Mouse (Mus musculus): ENCODE measurements around the gene Cer1. TPM values are rescaled to one million over a fixed set of nuclear protein-coding genes. Genes with fewer than 3 reads are reported as not detected.

Cer1 gene
- polyA plus RNA-seq, 1 experiment from 2014 or later = not detected

- no peak for ATAC-seq
- no peak for TF ChIP-seq CTCF (IDR thresholded peaks at IDR 0.05)
- TF ChIP-seq EP300 (IDR thresholded peaks at IDR 0.05) = no peak
- H3K4me3 ChIP-seq (ENCODE audit: low read depth, low read length) = no peak overlapping the region
Measured at GRCm38 (mm10) chr4:82880243-82880642, 4.7 kb downstream of the Cer1 start.

GRCm38 (mm10) chr4:82879152-82879551, 5.8 kb downstream of the Cer1 start:
- peak; percentile 22; the same call in 1 of the 2 replicates for TF ChIP-seq CTCF (IDR thresholded peaks at IDR 0.05)
- TF ChIP-seq EP300 (IDR thresholded peaks at IDR 0.05) = peak; percentile 72
- no peak overlapping the region for H3K9ac ChIP-seq (replicated peaks; ENCODE audit: low read depth)
- no peaks in the 10 kb centered on the region for H3K27me3 ChIP-seq (replicated peaks; ENCODE audit: insufficient read depth, low read length)
- WGBS = 51% methylated on average over 6 of the region's 6 CpGs
- H3K4me3 ChIP-seq (ENCODE audit: low read depth, low read length) = no peak overlapping the region
- no peaks in the 10 kb centered on the region for H3K36me3 ChIP-seq (ENCODE audit: insufficient read depth, low read length)
- H3K9me3 ChIP-seq (ENCODE audit: low read length) = no peaks in the 10 kb centered on the region
- no peaks in the 10 kb centered on the region for H3K4me1 ChIP-seq (ENCODE audit: insufficient read depth, low read depth, low read length)
- peak; percentile 92 for ATAC-seq
- no peak overlapping the region for H3K4me2 ChIP-seq (replicated peaks; ENCODE audit: low read depth, low read length)
- DNase-seq (ENCODE audit: low spot score) = peak; percentile 80
- H3K27ac ChIP-seq (ENCODE audit: low read length) = peak overlapping the region; percentile 15; the same call in 1 of the 2 replicates

More at GRCm38 (mm10) chr4:82880243-82880642, 4.7 kb downstream of the Cer1 start:
- H3K36me3 ChIP-seq (ENCODE audit: insufficient read depth, low read length) = no peaks in the 10 kb centered on the region
- no peak overlapping the region for H3K27ac ChIP-seq (ENCODE audit: low read length)
- no peaks in the 10 kb centered on the region for H3K9me3 ChIP-seq (ENCODE audit: low read length)
- no peak for DNase-seq (ENCODE audit: low spot score)
- H3K4me1 ChIP-seq (ENCODE audit: insufficient read depth, low read depth, low read length) = no peaks in the 10 kb centered on the region
- no peak overlapping the region for H3K4me2 ChIP-seq (replicated peaks; ENCODE audit: low read depth, low read length)
- 71% methylated on average over 2 of the region's 2 CpGs for WGBS
- no peaks in the 10 kb centered on the region for H3K27me3 ChIP-seq (replicated peaks; ENCODE audit: insufficient read depth, low read length)
- no peak overlapping the region for H3K9ac ChIP-seq (replicated peaks; ENCODE audit: low read depth)

GRCm38 (mm10) chr4:82876656-82877055, 8.3 kb downstream of the Cer1 start:
- no peaks in the 10 kb centered on the region for H3K36me3 ChIP-seq (ENCODE audit: insufficient read depth, low read length)
- 94% methylated on average over 2 of the region's 2 CpGs for WGBS
- no peak overlapping the region for H3K9ac ChIP-seq (replicated peaks; ENCODE audit: low read depth)
- no peaks in the 10 kb centered on the region for H3K4me1 ChIP-seq (ENCODE audit: insufficient read depth, low read depth, low read length)
- H3K4me2 ChIP-seq (replicated peaks; ENCODE audit: low read depth, low read length) = no peak overlapping the region
- DNase-seq (ENCODE audit: low spot score) = no peak
- H3K4me3 ChIP-seq (ENCODE audit: low read depth, low read length) = no peak overlapping the region
- H3K9me3 ChIP-seq (ENCODE audit: low read length) = no peaks in the 10 kb centered on the region
- no peak for ATAC-seq
- no peaks in the 10 kb centered on the region for H3K27me3 ChIP-seq (replicated peaks; ENCODE audit: insufficient read depth, low read length)
- TF ChIP-seq CTCF (IDR thresholded peaks at IDR 0.05) (no peak), EP300 (IDR thresholded peaks at IDR 0.05) (no peak)
- H3K27ac ChIP-seq (ENCODE audit: low read length) = no peak overlapping the region

GRCm38 (mm10) chr4:82875532-82875931, 9.4 kb downstream of the Cer1 start:
- 0 out of 2 replicates have a peak overlapping the region, but pooled peaks have one; percentile 11 for H3K27ac ChIP-seq (ENCODE audit: low read length)
- H3K4me2 ChIP-seq (replicated peaks; ENCODE audit: low read depth, low read length) = no peak overlapping the region
- H3K9ac ChIP-seq (replicated peaks; ENCODE audit: low read depth) = no peak overlapping the region
- DNase-seq (ENCODE audit: low spot score) = peak; percentile 80
- H3K4me1 ChIP-seq (ENCODE audit: insufficient read depth, low read depth, low read length) = no peaks in the 10 kb centered on the region
- H3K9me3 ChIP-seq (ENCODE audit: low read length) = no peaks in the 10 kb centered on the region
- peak; percentile 79 for ATAC-seq
- H3K36me3 ChIP-seq (ENCODE audit: insufficient read depth, low read length) = no peaks in the 10 kb centered on the region
- H3K27me3 ChIP-seq (replicated peaks; ENCODE audit: insufficient read depth, low read length) = no peaks in the 10 kb centered on the region
- WGBS = 36% methylated on average over 4 of the region's 4 CpGs
- no peak overlapping the region for H3K4me3 ChIP-seq (ENCODE audit: low read depth, low read length)
- TF ChIP-seq CTCF (IDR thresholded peaks at IDR 0.05) = no peak
- TF ChIP-seq EP300 (IDR thresholded peaks at IDR 0.05) = peak; percentile 90

DNA sequence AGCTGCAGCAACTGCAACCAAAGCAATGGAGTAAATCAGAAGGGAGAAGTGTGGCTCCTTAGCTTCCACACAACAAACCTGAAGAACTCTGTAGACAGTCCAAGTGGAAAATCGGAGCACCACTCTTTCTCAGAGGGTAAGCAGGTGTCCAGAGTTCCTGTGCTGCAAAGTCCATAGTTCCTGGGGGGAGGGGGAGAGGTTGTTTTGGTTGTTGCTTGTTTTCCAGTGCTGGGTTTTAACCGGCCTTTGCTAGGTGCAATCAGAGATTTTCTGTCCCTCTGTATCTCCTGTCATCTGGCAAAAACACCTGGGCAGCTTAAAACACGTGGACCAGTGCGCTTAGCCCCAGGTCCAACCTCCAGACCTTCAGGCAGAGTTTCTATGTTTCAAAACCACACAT, 10.2 kb downstream of the Cer1 start:
- ATAC-seq (no peak), DNase-seq (ENCODE audit: low spot score) (no peak)
- Histone ChIP-seq H3K27me3 (replicated peaks; ENCODE audit: insufficient read depth, low read length) (no peaks in the 10 kb centered on the region), H3K4me2 (replicated peaks; ENCODE audit: low read depth, low read length) (no peak overlapping the region), H3K27ac (ENCODE audit: low read length) (peak overlapping the region; percentile 55), H3K9ac (replicated peaks; ENCODE audit: low read depth) (no peak overlapping the region), H3K4me3 (ENCODE audit: low read depth, low read length) (no peak overlapping the region), H3K36me3 (ENCODE audit: insufficient read depth, low read length) (no peaks in the 10 kb centered on the region), H3K9me3 (ENCODE audit: low read length) (no peaks in the 10 kb centered on the region), H3K4me1 (ENCODE audit: insufficient read depth, low read depth, low read length) (no peaks in the 10 kb centered on the region)
- WGBS = 68% methylated on average over 4 of the region's 4 CpGs
- TF ChIP-seq EP300 (IDR thresholded peaks at IDR 0.05) = no peak
- TF ChIP-seq CTCF (IDR thresholded peaks at IDR 0.05) = no peak

DNA sequence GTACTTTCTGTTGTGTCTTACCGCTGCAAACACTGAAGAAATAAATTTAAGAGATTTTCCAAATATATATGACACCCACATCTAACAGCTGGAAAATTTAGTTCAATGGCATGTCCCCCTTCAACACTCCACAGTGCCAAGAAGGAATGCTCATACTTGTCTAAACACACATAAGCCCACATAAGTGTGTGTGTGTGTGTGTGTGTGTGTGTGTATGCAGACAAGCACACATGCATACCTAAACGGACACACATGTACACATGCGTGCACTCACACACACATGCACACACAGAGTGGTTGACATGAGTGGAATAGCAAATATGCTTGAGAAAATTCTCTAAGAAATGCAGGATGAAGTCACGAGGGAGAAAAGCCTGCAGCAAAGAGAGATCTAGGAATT, 12.4 kb downstream of the Cer1 start:
- Histone ChIP-seq H3K27ac (ENCODE audit: low read length) (no peak overlapping the region), H3K4me2 (replicated peaks; ENCODE audit: low read depth, low read length) (no peak overlapping the region), H3K9me3 (ENCODE audit: low read length) (no peaks in the 10 kb centered on the region), H3K4me1 (ENCODE audit: insufficient read depth, low read depth, low read length) (no peaks in the 10 kb centered on the region), H3K36me3 (ENCODE audit: insufficient read depth, low read length) (no peaks in the 10 kb centered on the region), H3K9ac (replicated peaks; ENCODE audit: low read depth) (no peak overlapping the region), H3K4me3 (ENCODE audit: low read depth, low read length) (no peak overlapping the region), H3K27me3 (replicated peaks; ENCODE audit: insufficient read depth, low read length) (no peaks in the 10 kb centered on the region)
- no peak for TF ChIP-seq CTCF (IDR thresholded peaks at IDR 0.05)
- TF ChIP-seq EP300 (IDR thresholded peaks at IDR 0.05) = no peak
- ATAC-seq = peak; percentile 55
- no peak for DNase-seq (ENCODE audit: low spot score)
- 39% methylated on average over 4 of the region's 4 CpGs for WGBS

GRCm38 (mm10) chr4:82872121-82872520, 12.8 kb downstream of the Cer1 start:
- H3K4me2 ChIP-seq (replicated peaks; ENCODE audit: low read depth, low read length) = no peak overlapping the region
- no peak overlapping the region for H3K9ac ChIP-seq (replicated peaks; ENCODE audit: low read depth)
- no peaks in the 10 kb centered on the region for H3K27me3 ChIP-seq (replicated peaks; ENCODE audit: insufficient read depth, low read length)
- no peaks in the 10 kb centered on the region for H3K36me3 ChIP-seq (ENCODE audit: insufficient read depth, low read length)
- WGBS = 25% methylated on average over 6 of the region's 6 CpGs
- H3K27ac ChIP-seq (ENCODE audit: low read length) = no peak overlapping the region
- ATAC-seq = no peak
- TF ChIP-seq CTCF (IDR thresholded peaks at IDR 0.05) (no peak), EP300 (IDR thresholded peaks at IDR 0.05) (no peak)
- no peaks in the 10 kb centered on the region for H3K4me1 ChIP-seq (ENCODE audit: insufficient read depth, low read depth, low read length)
- H3K4me3 ChIP-seq (ENCODE audit: low read depth, low read length) = no peak overlapping the region
- no peak for DNase-seq (ENCODE audit: low spot score)
- no peaks in the 10 kb centered on the region for H3K9me3 ChIP-seq (ENCODE audit: low read length)

Data from lung, postnatal 0 days (tissue).